Mouse (Mus musculus): ENCODE results near the gene Lipa.
A peak's percentile ranks its signal among the peaks of the same experiment; 100 is the strongest.

Lipa gene

DNA sequence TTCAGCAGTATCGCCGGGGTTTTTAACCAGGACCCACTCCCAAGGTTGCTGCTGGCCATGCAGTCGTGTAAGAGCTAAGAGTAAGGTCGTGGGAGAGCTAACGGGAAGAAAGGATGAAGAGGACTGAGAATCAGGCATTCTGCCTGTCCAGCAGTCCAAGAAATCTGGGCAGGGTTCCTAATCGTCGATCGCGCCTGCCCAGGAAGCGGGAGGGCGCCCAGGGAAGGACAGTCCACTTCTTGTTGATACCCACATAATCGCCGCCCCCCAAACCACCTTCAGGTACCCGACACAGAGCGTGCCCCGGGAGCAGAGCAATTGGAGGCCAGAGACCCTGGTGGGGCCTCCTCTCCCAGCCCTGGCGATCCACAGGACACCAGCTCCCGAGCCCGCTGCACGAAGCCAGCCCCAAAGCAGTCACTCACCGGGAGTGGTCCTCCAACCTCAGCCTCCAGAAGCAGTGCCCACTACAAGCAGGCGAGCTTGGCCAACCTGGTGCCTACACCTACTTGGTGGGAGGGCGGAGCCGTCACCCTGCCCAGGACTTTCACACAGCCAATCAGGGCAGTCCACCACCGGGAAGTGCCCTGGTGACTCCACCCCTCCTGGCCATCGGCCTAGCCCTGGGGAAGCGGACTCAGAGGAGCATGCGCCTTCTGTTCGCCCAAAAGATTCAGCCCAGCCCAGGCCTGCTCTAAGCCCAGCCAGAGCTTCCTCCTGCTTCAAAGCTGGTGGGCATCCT is at the start of gene Lipa:
Lipa (minus strand) TSS at position 534 of the 742 bp plus-strand sequence.
- peak; percentile 89 for DNase-seq (ENCODE audit: extremely low read depth, low read depth)

- no peak for DNase-seq (ENCODE audit: extremely low read depth, low read depth)
Observed at GRCm38 (mm10) chr19:34573650-34574049, 46.4 kb upstream of the Lipa start.

DNA sequence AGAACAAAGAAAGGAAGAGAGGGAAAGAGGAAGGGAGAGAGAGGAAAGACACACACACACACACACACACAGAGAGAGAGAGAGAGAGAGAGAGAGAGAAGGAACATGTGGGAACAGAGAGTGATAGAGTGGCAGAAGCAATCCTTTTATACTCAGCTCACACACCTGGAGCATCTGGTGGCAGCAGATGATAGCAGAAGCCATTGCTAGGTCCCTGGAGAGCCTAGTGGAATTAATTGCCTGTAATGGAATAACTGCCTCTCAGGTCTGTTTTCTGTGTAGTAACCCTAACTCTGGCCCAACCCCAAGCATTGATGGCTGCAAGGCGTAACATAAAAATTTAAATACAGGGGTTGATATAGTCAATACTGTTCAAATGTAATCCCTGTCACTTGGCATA is 43.8 kb upstream of the Lipa start:
- no peak for DNase-seq (ENCODE audit: extremely low read depth, low read depth)

- DNase-seq (ENCODE audit: extremely low read depth, low read depth) = no peak
Observed at GRCm38 (mm10) chr19:34569896-34570476, 42.7 kb upstream of the Lipa start.

DNA sequence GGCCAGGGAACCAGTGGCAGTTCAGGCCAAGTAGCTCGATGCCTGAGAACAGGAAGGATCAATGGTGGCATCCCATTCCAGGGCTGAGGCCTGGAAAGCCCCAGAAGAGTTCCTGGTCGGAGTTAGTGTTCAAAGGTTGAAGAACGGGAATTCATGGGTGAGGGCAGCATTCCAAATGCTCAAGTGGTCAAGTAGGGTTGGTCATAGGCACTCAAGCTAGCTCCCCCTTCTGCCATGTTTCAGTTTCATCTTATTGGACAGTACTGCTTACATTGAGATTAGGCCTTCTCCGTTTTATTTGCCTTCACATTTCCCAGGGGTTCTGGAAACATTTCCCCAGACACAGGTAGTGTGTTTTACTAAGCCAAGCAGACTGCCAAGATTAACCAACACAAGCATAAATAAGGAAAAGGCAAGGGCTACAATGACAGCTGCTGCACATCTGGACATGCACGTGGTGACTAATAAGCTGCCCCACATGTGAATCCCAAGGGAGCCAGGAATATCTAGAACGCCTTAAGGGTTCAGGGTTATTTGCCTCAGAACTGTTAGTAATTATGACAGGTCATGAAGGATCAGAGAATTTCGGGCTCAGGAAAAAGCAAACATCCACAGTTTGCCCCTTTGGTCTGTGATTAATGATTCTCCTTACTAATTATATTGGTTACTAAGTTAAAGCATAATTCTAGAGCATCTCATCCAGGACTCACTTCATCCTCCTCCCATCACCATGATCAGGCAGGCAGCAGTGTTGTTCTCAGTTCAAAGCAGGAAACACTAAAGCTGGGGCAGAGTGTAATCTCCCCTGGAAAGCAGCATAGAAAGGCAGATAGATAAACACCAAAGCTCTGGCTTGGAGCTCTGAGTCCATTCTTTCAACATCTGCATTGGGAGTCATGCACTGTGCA is 42.0 kb upstream of the Lipa start:
- DNase-seq (ENCODE audit: extremely low read depth, low read depth) = no peak

- DNase-seq (ENCODE audit: extremely low read depth, low read depth) = no peak
Observed at GRCm38 (mm10) chr19:34566178-34566784, 39.0 kb upstream of the Lipa start.

DNA sequence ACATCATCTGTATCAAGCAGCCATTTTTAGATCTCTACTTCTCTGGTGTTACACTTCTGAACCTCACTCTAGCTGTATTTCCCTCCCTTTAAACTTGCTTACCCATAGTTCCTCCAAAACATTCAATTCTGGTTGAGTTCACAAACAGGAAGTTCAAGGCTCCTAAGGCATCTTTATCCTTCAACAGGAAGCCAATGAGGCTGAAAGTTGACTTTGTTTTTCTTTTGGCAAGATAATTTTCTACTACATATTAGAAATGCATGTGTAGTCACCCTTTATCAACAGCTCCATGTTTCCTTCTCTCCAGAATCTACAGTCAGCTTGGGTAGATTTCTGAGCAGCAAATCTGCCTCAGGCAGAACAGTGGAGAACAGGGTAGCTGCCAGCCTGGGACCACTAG is 35.3 kb upstream of the Lipa start:
- peak; percentile 98 for DNase-seq (ENCODE audit: extremely low read depth, low read depth)

DNA sequence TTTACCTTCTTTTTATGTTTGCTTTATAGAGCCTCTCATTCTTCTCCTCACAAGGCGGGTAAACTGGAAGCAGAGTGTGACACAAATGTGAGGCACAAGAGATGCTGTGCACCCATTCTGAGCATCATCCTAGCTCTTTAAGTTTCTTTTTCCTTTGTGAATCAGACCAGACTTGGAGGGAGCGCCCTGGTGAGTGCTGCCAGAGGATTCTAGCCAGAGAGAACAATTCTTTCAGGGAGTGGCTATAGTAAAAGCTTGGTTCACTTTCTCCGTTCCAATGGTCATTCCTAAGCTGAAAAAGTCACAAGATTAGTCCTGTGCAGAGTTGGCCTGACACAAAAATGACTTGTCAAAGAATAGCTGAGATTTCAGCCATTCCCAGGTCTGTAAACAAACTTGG is 29.3 kb upstream of the Lipa start:
- no peak for DNase-seq (ENCODE audit: extremely low read depth, low read depth)

DNA sequence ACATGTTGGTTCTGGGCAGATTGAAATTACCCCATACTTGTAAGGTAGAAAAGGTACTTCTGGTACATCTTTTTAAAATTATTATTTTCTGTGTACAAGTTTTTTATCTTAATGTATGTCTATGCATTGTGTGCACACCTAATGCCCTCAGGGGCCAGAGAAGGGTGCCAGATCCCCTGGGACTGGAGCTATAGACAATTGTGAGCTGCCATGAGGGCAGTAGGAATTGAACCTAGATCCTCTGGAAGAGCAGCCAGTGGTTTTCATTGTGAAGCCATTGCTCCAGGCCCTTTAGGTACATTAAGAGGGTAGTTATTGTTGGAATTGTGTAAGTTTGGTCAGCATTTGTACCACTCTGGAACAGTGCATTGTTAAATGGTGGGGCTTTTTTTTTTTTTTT is 26.8 kb upstream of the Lipa start:
- no peak for DNase-seq (ENCODE audit: extremely low read depth, low read depth)

- no peak for DNase-seq (ENCODE audit: extremely low read depth, low read depth)
Observed at GRCm38 (mm10) chr19:34553522-34553921, 26.2 kb upstream of the Lipa start.

DNA sequence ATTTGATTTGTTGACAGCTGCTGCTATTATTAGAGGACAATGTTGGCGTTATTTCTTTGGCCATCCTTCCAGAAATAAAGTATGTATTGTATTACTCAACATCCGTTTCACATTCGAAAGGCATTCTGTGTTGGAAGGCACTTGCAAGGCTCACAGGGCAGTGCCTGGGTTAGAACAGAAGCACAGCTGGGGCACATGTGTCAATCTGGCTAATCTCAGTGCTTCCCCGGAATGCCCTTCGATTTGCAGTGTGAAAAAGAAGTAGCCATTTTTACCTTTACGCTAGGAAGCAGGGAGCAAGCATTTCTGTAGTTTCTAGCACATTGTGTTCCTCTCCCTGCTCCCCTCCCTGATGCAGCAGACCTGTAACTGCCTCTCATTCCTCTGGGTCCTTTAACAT is 25.7 kb upstream of the Lipa start:
- no peak for DNase-seq (ENCODE audit: extremely low read depth, low read depth)

DNA sequence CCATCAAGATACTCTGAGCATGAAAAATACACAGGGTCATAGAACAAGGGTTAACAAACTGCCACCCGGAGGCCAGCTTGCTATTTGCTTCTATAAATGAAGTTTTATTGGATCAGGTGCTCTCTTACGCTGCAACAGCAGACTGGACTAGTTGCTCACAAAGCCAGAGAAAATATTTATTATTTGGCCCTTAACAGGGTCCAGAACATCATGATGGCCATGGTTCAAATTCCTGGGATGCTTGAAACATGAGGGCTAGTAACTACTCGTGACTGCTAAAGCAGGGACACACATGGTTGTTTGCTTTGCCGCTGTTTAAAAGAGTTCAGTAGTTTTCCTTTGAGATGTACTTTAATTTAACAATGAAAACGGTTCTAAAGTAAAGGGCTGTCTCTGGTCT is 24.7 kb upstream of the Lipa start:
- DNase-seq (ENCODE audit: extremely low read depth, low read depth) = no peak

DNA sequence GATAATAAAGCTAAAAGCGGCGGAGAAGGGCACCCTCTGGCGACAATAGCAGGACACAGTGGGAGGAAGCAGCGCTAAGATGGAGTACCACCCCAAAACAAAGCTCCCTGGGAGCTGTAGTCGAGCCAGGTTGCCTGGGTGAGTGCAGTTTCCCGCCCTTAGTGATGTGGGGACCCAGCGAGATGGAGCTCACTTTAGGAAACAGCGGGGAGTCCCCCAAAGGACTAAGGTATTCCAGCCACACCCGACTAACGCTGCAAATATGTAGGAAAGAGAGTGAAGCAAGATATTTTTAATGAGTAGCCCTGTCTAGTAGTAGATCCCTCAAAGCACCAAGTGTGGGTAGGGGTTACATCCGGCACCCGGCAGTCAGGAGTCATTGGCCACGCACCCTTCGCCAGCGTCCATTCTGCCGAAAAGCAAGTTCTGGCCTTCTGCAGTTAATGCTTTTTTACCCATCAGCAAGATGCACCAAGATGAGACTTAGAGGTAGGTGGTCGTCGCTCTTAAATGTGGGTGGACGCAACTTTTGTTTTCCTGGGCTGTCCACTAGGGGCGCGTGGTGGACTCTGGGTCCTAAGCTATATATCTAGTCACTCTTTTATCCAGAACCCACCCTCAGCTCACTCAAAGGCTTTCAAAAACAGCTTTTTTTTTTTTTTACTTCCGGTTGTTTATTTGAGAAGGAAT is 23.4 kb upstream of the Lipa start, which contains the start of gene Ifit2:
Ifit2 (plus strand) TSS at position 161 of the 690 bp plus-strand sequence.
- peak; percentile 81 for DNase-seq (ENCODE audit: extremely low read depth, low read depth)

GRCm38 (mm10) chr19:34550205-34550533 is 22.9 kb upstream of the Lipa start:
- no peak for DNase-seq (ENCODE audit: extremely low read depth, low read depth)

DNA sequence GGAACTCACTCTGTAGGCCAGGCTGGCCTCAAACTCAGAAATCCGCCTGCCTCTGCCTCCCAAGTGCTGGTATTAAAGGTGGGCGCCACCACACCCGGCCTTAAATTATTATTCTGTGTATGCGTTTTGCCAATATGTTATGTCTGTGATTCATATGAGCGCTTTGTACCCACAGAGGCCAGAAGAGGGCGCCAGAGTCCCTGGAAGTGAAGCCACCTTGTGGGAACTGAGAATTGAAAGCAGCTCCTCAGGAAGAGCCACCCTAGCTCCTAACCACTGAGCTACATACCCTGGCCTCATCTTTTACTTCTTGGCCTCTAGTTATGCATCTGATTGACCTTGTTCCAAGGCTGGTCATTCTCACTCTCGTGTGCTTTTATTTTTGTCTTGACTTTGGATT is 20.7 kb upstream of the Lipa start:
- DNase-seq (ENCODE audit: extremely low read depth, low read depth) = peak; percentile 70

DNA sequence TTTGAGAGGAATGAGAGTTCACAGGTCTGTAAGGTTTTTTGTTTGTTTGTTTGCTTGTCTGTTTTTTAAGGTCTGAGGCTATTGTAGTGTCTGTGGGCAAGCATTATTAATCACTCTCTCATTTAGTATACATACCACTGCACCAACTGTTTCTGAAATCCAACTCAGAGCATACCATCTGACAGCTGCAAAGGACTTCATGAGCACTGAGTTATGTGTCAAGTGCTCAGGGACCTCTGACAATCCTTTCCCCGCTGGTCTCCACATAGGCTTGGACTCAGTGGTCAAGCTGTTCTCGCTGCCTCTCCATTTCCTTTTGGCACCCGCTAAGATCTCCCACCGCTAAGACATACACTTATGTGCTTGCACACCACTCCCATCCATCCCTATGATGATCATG is 18.9 kb upstream of the Lipa start:
- no peak for DNase-seq (ENCODE audit: extremely low read depth, low read depth)

DNA sequence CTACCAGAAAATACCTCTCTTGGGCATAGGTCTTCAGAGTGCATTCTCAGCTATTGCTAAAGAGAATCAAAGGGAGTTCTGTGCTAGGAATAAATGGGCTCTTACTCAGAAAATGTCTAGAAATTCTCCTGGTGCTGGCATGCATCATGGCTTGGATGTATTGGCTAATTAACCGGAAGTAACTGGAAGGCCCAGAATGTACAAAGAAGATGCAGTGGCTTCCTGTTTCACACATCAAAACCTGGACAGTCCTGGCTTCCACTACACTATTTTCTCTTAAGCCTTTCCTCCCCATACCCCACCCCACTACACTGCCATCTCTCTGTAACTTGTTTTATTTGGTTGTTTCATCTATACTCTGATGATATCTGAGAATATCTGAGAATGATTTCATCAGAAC is 12.1 kb upstream of the Lipa start:
- no peak for DNase-seq (ENCODE audit: extremely low read depth, low read depth)

DNA sequence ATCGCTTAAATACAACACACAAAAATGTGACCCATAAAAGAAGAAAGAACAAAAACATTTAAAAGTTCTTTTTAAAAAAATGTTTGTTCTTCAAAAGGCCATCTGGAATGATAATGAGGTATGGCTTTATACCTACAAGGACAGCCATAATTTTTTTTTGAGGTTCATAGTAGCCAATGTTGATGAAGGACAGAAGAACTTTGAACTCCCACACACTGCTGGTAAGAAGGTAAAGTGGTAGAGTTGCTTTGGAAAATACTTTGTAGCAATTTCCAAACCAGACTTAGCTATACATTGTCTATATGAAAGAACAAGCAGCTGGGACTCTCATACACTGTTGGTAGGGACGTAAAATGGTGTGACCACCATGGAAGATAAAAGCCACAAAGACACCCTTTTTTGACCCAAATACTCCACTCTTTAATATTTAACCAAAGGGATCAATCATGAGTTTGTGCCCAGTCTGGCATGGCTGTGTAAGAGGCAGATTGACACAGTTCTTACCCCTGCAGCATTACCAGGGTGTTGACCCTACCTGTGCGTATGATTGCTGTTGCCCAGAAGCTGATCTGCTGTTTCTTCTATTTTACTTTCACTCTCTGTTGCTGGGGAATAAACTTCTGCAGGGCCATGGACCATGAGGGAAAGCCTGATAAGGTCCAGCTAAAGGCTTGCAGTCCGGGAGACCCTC is 4.9 kb upstream of the Lipa start:
- DNase-seq (ENCODE audit: extremely low read depth, low read depth) = no peak

- peak; percentile 81 for DNase-seq (ENCODE audit: extremely low read depth, low read depth)
Observed at GRCm38 (mm10) chr19:34526321-34526923, 852 bp downstream of the Lipa start.

DNA sequence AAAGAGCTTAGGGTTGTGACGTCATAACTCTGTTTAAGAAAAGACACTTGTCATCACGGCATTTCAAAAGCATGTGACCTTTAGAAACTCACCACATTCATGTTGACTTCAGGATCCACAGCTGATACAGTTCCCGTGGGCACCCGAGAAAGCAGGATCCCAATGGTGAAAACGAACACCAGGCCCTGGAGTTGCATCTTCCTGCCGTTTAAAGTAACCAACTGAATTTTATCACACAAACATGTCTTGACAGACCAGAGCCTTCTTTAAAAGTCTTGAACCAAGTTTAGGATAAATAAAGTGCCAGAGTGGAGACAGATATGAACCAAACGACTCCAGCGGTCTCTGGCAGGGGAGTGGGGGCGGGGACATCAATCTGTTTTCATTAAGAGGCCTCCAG is 2.6 kb downstream of the Lipa start:
- no peak for DNase-seq (ENCODE audit: extremely low read depth, low read depth)

Data from MEL-GATA-1-ER (cell line).